Mouse (Mus musculus) kidney, adult 2 months (tissue): ENCODE measurements at regions not wholly inside any gene's neighbourhood (a gene's known extent, or its start where the extent isn't known, plus 50 kb on each side); places are given as distances from the start of the nearest gene placed in this dataset.

ENCODE experiments used
- CTCF ChIP-seq: fragments of 200-500 bp; conservative IDR thresholded peaks from 2 replicates; pipeline ENCODE4 v1.5.1; 2011; ENCODE audit warnings: low read depth, mild to moderate bottlenecking, control low read depth, low read length, moderate library complexity, mixed read lengths; ENCODE audit not compliant: insufficient read depth, insufficient read length
- POLR2A ChIP-seq: fragments of 200-500 bp; IDR thresholded peaks from one replicate; pipeline ENCODE4 v1.6.1; 2011; ENCODE audit warnings: low read depth, low read length, control low read depth

GRCm38 (mm10) chr6:144910392-144910791 is 128.6 kb upstream of the Sox5 start:
- no peak for TF ChIP-seq POLR2A
- no peak for TF ChIP-seq CTCF
